Mouse (Mus musculus) right cerebral cortex, adult 18-20 months (tissue): ENCODE data around the gene Ccdc7a.
A peak's percentile ranks its signal among the peaks of the same experiment; 100 is the strongest.
"Not testable (repeated sequence)": the region's sequence is repeated elsewhere in the genome, so short reads cannot be mapped to it uniquely, and the experiment has no call there.

Experiments used
- DNase-seq: peaks from one replicate; pipeline ENCODE4 v3.0.0; 2022; ENCODE audit warnings: mixed read lengths

The Ccdc7a gene

DNA sequence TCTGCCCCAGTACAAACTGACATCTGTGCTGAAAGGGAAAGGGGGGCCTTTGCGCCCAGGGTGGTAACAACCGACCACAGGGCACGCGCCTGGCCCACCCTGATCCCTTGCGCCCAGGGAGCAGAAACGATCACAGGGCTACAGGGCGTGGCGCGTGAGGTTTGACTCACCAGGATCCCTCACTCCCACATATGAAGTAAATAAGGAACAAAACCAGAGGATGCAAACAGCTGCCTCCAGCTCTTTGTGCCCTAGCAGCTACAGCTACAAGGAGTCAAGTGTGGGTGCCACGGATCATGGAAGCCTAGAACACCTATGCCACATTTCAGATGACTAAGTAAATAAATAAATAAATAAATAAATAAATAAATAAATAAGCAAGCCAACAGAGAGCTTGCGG, at the start of gene Ccdc7a:
TSS of gene Ccdc7a (minus strand) at position 101 of the 400 bp plus-strand sequence.
- DNase-seq, result not testable (repeated sequence)

DNA sequence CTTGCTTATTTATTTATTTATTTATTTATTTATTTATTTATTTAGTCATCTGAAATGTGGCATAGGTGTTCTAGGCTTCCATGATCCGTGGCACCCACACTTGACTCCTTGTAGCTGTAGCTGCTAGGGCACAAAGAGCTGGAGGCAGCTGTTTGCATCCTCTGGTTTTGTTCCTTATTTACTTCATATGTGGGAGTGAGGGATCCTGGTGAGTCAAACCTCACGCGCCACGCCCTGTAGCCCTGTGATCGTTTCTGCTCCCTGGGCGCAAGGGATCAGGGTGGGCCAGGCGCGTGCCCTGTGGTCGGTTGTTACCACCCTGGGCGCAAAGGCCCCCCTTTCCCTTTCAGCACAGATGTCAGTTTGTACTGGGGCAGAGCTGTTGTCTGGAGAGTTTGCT, 1.5 kb upstream of the Ccdc7a start, which contains the start of gene Ccdc7b:
TSS of gene Ccdc7b (plus strand) at position 301 of the 400 bp plus-strand sequence.
- DNase-seq, result not testable (repeated sequence)

DNA sequence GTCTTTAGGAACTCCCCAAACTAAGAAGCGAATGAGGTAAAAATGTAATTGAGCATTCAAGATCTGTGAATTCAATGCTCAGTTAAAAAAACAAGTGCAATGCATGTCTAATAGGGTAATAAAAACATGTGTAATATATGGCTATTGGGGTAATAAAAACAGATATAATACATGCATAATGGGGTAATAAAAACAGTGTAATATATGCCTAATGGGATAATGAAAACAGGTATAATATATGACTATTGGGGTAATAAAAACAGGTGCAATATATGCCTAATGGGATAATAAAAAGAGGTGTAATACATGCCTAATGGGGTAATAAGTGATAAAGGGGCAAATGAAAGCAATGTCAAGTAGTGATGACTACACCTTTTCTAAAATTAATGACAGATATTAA, 73.9 kb downstream of the Ccdc7a start:
- DNase-seq, result no peak

DNA sequence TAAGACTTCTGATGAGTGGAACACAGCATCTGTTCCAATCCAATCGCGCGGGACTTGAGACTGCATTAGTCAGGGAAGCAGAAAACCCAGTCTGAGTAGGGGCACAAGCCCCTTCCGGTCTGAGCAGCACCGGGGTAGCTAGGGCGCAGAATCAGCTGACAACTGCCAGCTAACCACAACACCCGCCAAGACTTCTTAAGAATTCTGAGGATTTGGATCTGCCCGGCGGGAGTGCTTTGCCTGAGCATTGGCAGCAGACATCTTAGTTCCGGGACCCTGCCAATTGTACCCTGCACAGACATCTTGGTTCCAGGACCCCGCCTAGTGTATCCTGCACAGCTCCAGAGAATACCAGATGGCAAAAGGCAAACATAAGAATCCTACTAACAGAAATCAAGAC, 116.4 kb downstream of the Ccdc7a start:
- DNase-seq, result not testable (repeated sequence)

DNA sequence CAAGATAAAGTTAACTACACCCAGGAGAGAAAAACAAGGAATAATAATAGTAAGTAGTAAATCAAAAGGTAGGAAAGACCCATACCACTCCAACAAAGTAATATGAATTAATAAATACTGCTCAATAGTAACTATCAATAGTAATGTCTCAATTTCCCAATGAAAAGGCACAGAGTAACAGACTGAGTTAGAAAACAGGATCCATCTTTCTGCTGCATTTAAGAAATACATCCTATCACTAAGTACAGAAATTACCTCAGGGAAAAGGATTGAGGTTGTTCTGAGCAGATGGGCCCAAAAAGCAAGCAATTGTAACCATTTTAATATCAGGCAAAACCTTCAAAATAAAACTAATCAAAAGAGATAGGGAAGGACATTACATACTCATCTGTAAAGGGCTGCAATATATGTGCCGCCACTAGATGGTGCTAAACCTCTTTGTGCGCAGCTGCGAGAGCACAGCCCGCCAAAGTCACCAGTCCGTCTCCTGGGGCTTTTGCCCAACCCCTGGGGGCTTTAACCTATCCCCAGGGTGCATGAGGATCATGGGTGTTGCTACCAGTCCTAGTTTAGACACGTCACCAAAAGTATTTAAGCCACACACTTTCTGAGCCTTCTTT, 124.2 kb downstream of the Ccdc7a start:
- peak; percentile 17 for DNase-seq

DNA sequence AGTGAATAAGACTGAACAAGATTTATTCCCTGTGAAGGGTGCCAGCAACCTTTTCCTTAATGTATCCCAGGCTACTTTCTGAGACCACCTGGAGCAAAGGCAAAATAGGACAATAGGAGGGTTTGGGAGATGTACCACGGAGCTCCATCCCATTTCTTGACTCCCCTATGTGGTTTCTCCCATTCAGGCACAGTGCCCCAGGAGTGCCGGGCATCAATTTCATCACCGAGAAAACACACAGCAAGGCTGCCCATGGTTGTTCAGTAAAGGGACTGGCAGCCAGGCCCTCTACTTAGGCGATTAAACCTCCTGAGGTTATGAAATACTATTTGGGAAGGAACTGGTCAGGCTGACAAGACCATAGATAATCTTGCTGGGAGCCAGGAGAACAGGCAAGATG, 131.9 kb downstream of the Ccdc7a start:
- no peak for DNase-seq

DNA sequence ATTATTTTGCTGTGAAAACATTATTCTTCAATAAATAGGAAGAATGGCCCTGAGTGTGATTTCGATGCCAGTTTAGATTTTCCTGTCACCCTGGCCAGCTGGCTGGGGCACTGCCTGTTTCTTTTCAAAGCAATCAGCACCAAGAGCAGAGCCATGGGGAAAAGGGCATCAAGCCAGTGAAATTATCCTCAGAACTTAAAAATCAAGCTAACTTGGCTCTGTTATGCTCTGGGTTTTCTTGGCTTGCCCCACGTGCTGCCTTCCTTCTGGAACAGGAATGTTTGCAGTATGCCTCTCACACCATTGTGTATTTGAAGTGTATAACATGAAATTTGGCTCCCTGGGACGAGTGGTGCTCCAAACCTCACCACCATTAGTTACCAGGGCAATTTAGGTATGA, 182.6 kb downstream of the Ccdc7a start:
- DNase-seq, result no peak

DNA sequence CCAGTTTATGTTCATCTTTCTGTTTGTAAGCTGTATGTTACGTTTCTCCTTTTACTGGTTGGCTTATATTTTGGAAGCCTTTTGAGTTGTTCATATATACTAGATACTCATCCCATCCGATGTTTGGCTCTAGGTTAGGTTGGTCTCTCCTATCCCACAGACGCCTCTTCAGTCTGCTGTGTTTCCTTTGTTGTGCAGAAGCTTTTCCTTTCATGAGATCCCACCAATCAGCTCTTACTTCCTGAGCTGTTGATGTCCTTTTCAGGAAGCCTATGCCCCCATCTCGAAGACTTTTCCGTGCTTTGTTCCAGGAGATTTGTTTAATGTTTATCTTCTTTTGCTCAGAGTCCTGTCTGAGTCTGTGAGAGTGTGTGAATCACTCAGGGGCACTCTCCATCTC, 221.6 kb downstream of the Ccdc7a start:
- DNase-seq, result no peak

DNA sequence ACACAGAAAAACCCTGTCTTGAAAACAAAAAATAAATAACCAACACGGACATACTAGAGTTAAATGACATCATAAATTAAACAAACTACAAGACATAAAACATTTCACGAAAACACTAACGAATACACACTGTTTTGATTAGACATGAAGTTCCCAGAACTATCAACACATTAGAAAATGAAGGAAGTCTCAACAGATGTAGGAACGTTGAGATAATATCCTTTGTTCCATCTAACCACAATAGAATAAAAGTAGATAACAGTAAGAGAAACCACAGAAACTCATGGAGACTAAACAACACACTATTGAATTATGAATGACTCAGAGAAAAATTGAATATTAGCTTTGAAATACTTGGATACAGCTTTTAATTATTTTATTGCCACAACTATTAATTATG, 252.8 kb downstream of the Ccdc7a start:
- DNase-seq, result no peak

DNA sequence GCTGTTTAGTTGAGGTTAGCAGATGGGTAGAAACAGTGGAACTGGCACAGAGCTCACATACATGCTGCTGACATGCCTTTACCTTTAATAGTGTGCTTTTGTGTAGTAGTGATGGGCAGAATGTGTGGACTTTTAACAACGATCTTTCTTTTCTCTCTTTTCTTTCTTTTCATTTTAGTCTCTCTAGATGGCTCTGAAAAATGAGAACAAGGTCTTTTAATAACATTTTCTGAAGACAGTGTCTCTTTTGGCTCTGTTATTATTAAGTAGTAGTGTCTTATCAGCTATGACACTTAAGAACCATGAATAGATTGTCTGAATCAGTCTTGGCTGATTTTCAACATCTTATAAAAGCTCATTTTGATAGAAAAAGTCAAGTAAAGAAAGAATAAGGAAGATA, 266.7 kb downstream of the Ccdc7a start, which contains the start of gene Gm3952:
TSS of gene Gm3952 (minus strand) at position 101 of the 400 bp plus-strand sequence.
- no peak for DNase-seq

DNA sequence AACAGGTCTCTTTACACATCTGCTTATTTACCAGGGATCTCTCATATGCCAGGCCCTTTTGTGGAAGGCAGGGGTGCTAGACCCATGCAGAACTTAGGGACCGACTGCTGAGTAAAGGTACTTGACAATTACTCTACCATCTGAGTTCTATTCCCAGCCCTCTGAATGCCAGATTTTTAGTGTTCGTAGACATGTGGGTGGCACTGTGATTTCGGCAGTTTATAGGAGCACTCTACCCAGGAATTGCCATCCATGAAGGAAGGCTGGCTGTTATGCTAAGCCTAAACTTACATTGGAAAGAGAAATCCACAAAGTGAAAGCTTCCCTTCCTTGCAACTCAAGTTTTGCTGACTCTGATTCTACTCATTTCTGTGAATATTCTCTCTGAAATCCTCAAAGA, 329.6 kb downstream of the Ccdc7a start:
- peak; percentile 29 for DNase-seq

DNA sequence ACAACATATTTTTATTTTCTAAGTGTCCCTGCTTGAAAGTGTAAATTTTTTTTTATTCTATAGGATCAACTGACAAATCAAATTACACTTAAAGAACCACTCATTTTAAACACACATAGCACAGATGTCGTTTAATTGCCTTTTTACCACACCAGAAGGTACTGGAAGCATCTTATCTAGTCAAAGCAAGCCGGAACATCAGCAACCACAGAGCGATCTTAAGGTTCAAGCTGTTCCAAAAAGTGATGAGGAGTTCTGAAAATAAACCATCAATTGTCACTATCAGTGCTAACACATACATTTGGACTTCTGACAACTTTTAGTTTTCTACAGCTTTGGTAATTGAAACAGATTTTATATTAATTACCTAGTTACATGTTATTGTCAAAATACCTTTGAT, 331.2 kb downstream of the Ccdc7a start:
- no peak for DNase-seq

DNA sequence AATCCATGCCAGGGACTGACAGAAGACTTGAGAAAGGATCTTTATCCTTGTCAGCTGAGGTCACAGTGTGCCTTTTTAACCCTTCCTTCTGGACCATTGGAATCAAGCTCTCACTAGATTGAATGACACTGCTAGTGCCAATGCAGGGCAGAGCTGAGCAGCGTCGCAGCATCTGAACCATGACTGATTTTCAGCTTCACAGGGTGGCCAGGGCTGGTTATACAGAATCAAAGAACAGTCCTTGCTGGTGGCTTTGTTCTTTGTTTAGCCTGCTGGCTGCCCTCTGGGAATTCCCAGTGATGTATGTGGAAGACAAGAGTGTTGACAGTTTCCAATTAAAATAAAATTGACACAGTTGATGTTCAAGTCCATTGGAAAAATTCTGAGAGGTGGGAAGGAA, 333.1 kb downstream of the Ccdc7a start:
- DNase-seq, result no peak

DNA sequence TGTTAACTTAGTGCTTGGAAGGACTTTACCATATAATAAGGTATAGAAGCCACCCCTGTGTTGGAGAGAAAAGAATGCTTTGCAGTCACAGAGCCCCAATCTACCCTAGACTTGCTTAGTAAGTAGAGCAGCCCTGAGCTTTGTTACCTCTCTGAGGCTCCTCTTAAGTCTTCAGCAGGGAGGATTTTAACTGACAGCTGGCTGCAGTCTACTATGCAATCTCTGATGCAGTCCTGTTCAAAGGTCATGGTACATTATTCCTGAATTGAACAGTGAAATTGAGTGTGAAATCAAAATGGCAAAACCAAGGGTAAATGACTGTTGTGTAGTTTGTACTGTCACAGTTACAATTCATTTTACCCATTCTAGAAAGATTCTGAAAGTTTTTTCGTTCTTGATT, 338.1 kb downstream of the Ccdc7a start:
- DNase-seq, result no peak

DNA sequence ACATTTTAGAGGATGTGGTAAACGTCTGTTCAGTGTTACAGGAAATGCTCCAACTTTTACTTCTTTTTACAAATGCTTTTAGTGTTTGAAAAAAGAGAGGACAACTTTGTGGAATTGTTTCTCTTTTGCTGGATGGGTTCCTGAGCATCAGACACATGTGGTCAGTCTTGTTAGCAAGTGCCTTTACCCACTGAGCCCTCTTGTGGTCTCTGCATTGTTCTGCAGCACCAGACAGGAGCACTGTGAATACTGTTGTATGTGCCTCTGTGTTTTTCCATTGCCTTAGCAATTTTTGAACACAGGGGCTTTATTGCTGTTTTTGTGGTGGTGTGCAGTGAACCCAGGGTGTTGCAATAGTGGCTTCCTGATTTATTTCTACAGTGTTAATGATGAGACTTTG, 340.5 kb downstream of the Ccdc7a start:
- DNase-seq, result peak; percentile 35

DNA sequence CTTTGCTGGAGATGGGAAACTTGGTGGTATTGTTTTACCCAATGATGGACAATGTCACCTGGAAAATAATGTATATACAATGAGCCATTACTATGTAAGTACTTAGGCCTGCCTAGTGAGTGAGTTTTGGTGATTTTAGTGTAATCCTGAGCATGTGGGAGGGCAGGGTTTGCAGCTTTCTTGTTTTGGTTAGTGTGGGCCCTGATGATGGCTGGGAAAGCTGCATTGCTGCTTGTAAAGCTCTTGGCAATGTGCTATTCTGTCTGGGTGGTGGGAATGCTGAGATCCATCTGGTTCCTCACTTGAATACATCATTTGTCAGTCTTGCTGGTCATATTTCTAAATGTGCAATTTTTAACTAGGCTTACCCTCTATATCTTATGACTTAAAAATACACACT, 349.1 kb downstream of the Ccdc7a start:
- peak; percentile 50 for DNase-seq

DNA sequence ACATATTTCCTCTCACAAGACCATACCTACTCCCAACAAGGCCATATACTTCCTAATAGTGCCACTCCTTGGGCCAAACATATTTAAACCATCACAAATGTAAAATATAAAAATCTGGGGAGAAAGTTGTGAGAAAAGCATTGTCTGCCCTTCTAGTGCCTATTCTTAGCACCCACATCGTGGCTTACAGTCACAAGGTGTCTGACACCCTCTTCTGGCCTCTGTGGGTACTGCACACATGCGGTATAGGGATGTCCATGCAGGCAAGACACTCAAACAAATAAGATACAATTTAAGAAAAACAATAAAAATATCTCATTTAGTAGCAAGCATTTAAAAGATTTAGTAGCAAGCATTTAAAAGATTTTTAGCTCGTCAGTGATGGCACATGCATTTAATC, 356.1 kb downstream of the Ccdc7a start:
- peak; percentile 53 for DNase-seq

DNA sequence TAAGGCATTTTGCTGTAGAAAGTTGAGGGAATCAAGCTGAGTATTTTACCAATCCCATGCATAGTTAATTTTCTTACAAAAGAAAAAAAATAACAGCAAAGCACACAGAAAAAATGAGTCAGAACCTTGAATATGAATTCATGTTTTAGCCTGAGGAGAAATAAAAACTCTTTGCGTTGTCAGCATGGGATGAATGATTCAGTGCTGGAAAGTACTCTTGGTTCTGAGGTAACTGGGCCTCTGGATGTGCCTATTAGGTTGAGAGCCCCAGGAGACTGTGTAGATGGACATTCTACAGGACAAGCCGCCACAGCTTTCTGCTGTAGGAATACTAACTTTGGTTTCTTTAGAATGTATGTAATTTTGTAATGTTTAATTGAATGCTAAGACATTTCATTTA, 360.5 kb downstream of the Ccdc7a start:
- peak; percentile 13 for DNase-seq

DNA sequence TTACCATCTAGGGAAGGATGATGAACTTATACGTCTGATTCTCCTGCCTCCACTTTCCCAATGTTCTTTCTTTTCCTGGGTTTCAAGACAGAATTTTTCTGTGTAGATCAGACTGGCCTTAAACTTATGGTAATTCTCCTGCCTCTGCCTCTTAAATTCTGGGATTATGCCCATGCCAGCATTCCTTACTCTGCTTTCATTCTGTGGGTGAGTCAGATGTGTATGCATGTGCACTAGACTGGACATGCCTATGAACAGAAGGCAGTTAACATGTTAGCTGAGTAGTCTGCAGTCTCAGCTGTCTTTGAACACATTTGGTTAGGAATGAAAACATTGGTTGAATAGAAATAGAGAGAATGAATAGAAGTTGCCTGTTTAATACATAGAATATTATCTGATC, 360.9 kb downstream of the Ccdc7a start:
- DNase-seq, result no peak

DNA sequence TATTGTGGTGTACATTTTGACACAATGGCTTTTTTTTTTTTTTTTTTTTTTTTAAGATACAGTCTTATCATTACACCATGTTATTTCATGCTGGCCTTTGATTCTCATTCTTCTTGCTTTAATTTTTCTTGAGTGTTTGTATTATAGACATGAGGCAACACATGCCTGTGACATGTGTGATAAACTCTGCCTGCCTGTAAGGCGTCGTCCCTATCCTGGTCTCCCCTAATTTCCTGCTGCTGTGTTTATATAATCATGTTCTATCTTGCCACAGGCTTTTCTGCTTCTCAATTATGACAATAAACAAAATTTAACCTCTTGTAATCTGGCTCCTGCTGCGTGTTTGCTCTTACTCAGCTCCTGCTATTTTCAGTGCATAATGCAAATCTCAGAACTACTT, 367.4 kb downstream of the Ccdc7a start:
- DNase-seq, result no peak

DNA sequence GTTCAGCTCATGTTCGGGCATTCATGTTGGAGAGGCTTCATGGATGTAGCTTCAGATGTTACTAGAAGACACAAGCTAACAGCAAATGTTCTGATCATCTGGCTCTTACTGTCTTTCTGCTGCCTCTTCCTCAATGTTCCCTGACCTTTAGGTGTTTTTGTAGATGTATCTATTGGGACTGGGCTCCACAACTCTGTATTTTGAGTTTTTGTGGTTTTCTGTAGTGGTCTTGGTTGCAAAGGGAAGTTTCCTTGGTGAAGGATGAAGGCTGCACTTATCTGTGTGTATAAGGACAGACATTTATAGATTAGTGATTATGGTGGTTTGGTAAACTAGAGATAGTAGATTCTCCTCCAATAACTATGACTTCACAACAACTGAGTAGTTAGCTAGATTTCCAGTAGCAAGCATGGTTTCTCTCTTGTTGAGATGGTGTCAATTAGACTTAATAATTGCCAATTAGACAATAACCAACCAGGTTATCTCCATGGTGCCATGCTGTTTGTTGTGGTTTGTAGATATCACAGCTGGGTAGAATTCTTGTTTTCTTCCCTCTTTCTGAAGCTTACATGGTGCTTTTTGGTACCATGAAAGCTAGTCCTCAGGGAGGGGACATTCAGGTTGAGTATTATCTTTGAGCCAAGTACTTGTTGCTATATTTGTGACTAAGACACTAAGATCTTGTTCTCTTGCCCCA, 368.5 kb downstream of the Ccdc7a start:
- no peak for DNase-seq

DNA sequence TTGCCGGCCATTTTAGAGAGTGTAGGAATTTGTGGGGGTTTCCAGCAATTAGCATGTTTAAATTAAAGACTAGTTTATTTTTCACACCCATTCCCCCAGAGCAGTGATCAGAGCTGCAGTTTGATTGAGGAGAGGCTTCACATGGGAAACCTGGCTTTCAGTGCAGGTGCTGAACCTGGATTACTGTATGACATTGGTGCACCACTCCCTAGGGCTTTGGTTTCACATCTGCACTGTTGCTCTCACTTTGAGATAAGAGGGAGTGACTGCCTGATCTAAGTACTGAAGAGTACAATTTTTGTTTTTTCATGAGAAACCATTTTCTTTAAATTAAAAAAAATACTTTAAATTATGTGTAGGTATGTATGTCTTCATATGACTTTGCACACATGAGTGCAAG, 375.3 kb downstream of the Ccdc7a start:
- DNase-seq, result no peak

DNA sequence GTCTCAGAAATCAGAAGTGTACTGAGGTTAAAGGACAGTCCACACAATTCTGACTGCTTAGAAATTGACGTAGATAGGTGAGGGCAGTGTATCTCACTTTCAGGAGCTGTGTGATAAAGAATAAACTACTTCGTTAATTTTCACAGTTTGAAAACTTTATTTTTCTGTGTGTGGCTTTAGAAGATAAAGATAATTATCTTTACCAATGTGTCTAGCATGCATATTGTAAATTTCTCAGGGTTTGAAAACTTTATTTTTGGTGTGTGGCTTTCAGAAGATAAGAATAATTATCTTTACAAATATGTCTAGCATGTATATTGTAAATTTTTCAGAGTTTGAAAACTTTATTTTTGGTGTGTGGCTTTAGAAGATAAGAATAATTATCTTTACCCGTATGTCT, 376.6 kb downstream of the Ccdc7a start:
- no peak for DNase-seq

DNA sequence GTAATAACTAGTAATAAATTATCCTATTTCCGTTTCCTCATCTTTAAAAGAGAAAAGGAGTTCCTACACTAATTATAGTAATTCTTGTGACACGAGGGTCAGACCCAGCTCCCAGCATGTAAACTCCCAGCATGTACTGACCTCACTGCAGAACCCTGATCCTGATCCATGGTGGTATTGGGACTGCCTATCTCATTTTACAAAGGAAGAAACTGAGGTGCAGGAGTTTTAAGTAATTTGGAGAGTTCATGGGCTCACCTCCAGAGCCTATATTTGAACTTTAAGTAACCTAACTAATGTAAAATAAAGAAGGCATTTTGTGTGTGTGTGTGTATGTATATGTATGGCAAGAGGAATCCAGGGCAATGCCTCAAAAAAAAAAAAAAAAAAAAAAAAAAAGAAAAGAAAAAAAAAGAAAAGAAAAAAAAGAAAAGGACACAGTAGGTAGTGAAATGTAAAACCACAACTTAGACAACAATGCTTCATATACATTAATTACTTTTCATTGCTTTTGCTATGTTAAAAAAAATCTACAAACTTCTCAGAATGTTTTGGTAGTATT, 378.8 kb downstream of the Ccdc7a start:
- no peak for DNase-seq
